Mouse (Mus musculus) liver, embryonic 14.5 days (tissue): ENCODE measurements around the gene Qrich1. TPM values are rescaled to one million over a fixed set of nuclear protein-coding genes. Genes with fewer than 3 reads are reported as not detected.

ENCODE experiments used
- ATAC-seq: fragments of 200-750 bp; cut with Nextera tagmentation; 2 replicates; pipeline ENCODE4 v1.8.0; 2017; ENCODE audit warnings: moderate number of reproducible peaks, mild to moderate bottlenecking, moderate library complexity; ENCODE audit not compliant: insufficient read depth
- DNase-seq, 3 experiments: peaks; one replicate each; pipeline ENCODE4 v3.0.0-alpha.2; 2012 to 2013; ENCODE audit warnings: low read depth in 3 of 3, low spot score in 3 of 3
- H3K27ac ChIP-seq: fragments of 300-500 bp; sonication (generic); 2 replicates; pipeline ENCODE4 v1.5.1; 2014; ENCODE audit warnings: moderate library complexity, mild to moderate bottlenecking, control low read depth, inconsistent platforms
- H3K27me3 ChIP-seq: fragments of 300-500 bp; sonication (generic); 2 replicates; pipeline ENCODE4 v1.6.1; 2014; ENCODE audit warnings: mild to moderate bottlenecking, low read length, moderate library complexity; ENCODE audit not compliant: control insufficient read depth, insufficient read depth
- H3K36me3 ChIP-seq: fragments of 300-500 bp; sonication (generic); replicated peaks from 2 replicates; pipeline ENCODE4 v1.6.1; 2014; ENCODE audit warnings: low read depth; ENCODE audit not compliant: control insufficient read depth, insufficient read depth
- H3K4me1 ChIP-seq, 2 experiments: fragments of 200-500 bp in 1 of 2; fragments of 300-500 bp in 1 of 2; sonication (generic) in 1 of 2; replicated peaks; 2 replicates each; pipeline ENCODE4 v1.6.1; 2012 to 2014; ENCODE audit warnings: antibody characterized with exemption in 1 of 2, inconsistent platforms in 1 of 2, low read length in 1 of 2; ENCODE audit not compliant: control insufficient read depth in 2 of 2, insufficient read depth in 2 of 2
- H3K4me2 ChIP-seq: fragments of 300-500 bp; sonication (generic); 2 replicates; pipeline ENCODE4 v1.6.1; 2014; ENCODE audit warnings: low read depth, mild to moderate bottlenecking, control low read depth, moderate library complexity
- H3K4me3 ChIP-seq, 2 experiments: fragments of 200-500 bp in 1 of 2; fragments of 300-500 bp in 1 of 2; sonication (generic) in 1 of 2; 2 replicates each; pipeline ENCODE4 v1.5.1; 2012 to 2014; ENCODE audit warnings: low read depth in 2 of 2, low read length in 2 of 2, mild to moderate bottlenecking in 2 of 2, control low read depth in 1 of 2, inconsistent platforms in 1 of 2, moderate library complexity in 1 of 2; ENCODE audit not compliant: insufficient read depth in 1 of 2
- H3K9ac ChIP-seq: fragments of 300-500 bp; sonication (generic); replicated peaks from 2 replicates; pipeline ENCODE4 v1.6.1; 2014; ENCODE audit warnings: mild to moderate bottlenecking, control low read depth, moderate library complexity
- H3K9me3 ChIP-seq: fragments of 300-500 bp; sonication (generic); 2 replicates; pipeline ENCODE4 v1.6.1; 2016; ENCODE audit warnings: low read length, mixed read lengths; ENCODE audit not compliant: control insufficient read depth
- CTCF ChIP-seq: IDR thresholded peaks from 2 replicates; pipeline ENCODE4 v1.5.1; 2016; ENCODE audit warnings: antibody characterized with exemption, low read depth, control low read depth
- EP300 ChIP-seq: IDR thresholded peaks from 2 replicates; pipeline ENCODE4 v1.6.1; 2016; ENCODE audit warnings: antibody characterized with exemption, low read depth
- WGBS: fragments of 180-500 bp; shearing (Covaris S2); extraction: QIAGEN DNeasy Blood & Tissue Kit; methylation state at CpG from one replicate; pipeline ENCODE4 v1.1.7; 2014; ENCODE audit not compliant: insufficient replicate concordance; 5-methylcytosine and 5-hydroxymethylcytosine counted together
- polyA plus RNA-seq, 2 experiments: library from polyadenylated mRNA; depleted of rRNA in 1 of 2; stranded (reverse) in 1 of 2; unstranded in 1 of 2; fragments of >200 nt; fragmentation: Nextera tagmentation in 1 of 2; extraction: Ambion mirVana in 1 of 2; gene quantifications; 2 replicates each; pipeline versions ENCODE4 v1.2.1 to v1.2.3; 2012 to 2014

Gene Qrich1
- polyA plus RNA-seq, 2 experiments: 39.8 to 40.6 TPM

GRCm38 (mm10) chr9:108506901-108507300 lies 9.7 kb upstream of the Qrich1 start:
- H3K9ac ChIP-seq: no peak overlapping the region
- no peak for TF ChIP-seq EP300
- no peak for TF ChIP-seq CTCF
- H3K4me2 ChIP-seq: peak overlapping the region; percentile 98
- 77% methylated on average over 7 of the region's 7 CpGs for WGBS
- H3K27ac ChIP-seq: no peak overlapping the region
- H3K4me1 ChIP-seq: peaks cover 7 to 12% of the 10 kb centered on the region in 2 experiments; a peak in 3 of 4 replicates
- DNase-seq (no peak), ATAC-seq (no peak)
- H3K36me3 ChIP-seq: peaks cover 20% of the 10 kb centered on the region
- peak overlapping the region in 1 of 2 experiments; percentile 73; a peak in 2 of 4 replicates for H3K4me3 ChIP-seq
- H3K9me3 ChIP-seq: no peaks in the 10 kb centered on the region
- H3K27me3 ChIP-seq: no peaks in the 10 kb centered on the region

- TF ChIP-seq EP300: no peak
- TF ChIP-seq CTCF: no peak
- Histone ChIP-seq H3K4me1 (peaks cover 7 to 12% of the 10 kb centered on the region in 2 experiments; a peak in 3 of 4 replicates), H3K27me3 (no peaks in the 10 kb centered on the region)
These were observed 8.8 kb upstream of the Qrich1 start, which contains the start of gene Qars for GRCm38 (mm10) chr9:108507619-108508434. TSS of gene Qars (plus strand) at chr9:108507706.

GRCm38 (mm10) chr9:108508776-108509175 lies 7.8 kb upstream of the Qrich1 start:
- Histone ChIP-seq H3K9me3 (no peaks in the 10 kb centered on the region), H3K4me3 (peak overlapping the region; percentile 73 to 83), H3K4me1 (peaks cover 7 to 12% of the 10 kb centered on the region in 2 experiments; a peak in 3 of 4 replicates), H3K4me2 (peak overlapping the region; percentile 98), H3K27me3 (no peaks in the 10 kb centered on the region), H3K36me3 (peaks cover 38% of the 10 kb centered on the region), H3K27ac (no peak overlapping the region; the same call in 1 of the 2 replicates), H3K9ac (peak overlapping the region; percentile 70)
- ATAC-seq: no peak
- TF ChIP-seq CTCF: no peak
- no peak for TF ChIP-seq EP300
- WGBS: 61% methylated on average over 7 of the region's 7 CpGs
- no peak for DNase-seq

More at GRCm38 (mm10) chr9:108507619-108508434, 8.8 kb upstream of the Qrich1 start, which contains the start of gene Qars:
- Histone ChIP-seq H3K27ac (peak within 1 kb of the TSS; percentile 80), H3K9ac (peak within 1 kb of the TSS; percentile 70), H3K36me3 (peaks cover 29% of the 10 kb centered on the region), H3K9me3 (no peaks in the 10 kb centered on the region), H3K4me2 (peak within 1 kb of the TSS; percentile 98), H3K4me3 (peak within 1 kb of the TSS; percentile 73 to 83)
- under 1% methylated on average over 37 of the region's 37 CpGs for WGBS
- ATAC-seq: peak; percentile 97
- peak; percentile 96 for DNase-seq

GRCm38 (mm10) chr9:108517253-108517930 lies 786 bp downstream of the Qrich1 start:
- ATAC-seq: peak; percentile 87
- Histone ChIP-seq H3K9me3 (no peaks in the 10 kb centered on the region), H3K27me3 (no peaks in the 10 kb centered on the region), H3K9ac (peak overlapping the region; percentile 97), H3K36me3 (peaks cover 36% of the 10 kb centered on the region), H3K27ac (peak overlapping the region; percentile 90), H3K4me3 (peak overlapping the region; percentile 80 to 90), H3K4me2 (peak overlapping the region; percentile 82), H3K4me1 (peaks cover 6 to 17% of the 10 kb centered on the region in 2 experiments; a peak in 3 of 4 replicates)
- DNase-seq: peak; percentile 70 to 74 (median 70)
- WGBS: under 1% methylated on average over 78 of the region's 95 CpGs
- TF ChIP-seq CTCF: no peak
- TF ChIP-seq EP300: no peak
